In genomic region chr17:62827549-62827948, GRCm38 (mm10) we compare ENCODE assay signal across 25 mouse cellular contexts.
"Had no signal": no experiment of that assay in that cellular context is flagged by ENCODE, and none has a peak within 500 bp of the region (broad histone marks: within the 10 kb centered on the region; RNA-seq: fewer than 3 reads in every experiment).

No protein-coding gene starts in this region.

- DNase-seq: gastrocnemius, adult 2 months; gastrocnemius, postnatal 10 days; gastrocnemius, postnatal 25 days; heart, adult 18-20 months; heart, postnatal 10 days; heart, postnatal 4 days; kidney, adult 18-20 months; kidney, adult 8-10 months; kidney, postnatal 14 days; kidney, postnatal 36 days; layer of hippocampus, adult 9-11 months; layer of hippocampus, postnatal 36 days; left cerebral cortex, postnatal 4 days had no signal

- H3K36me3 ChIP-seq: heart, embryonic 10.5 days; heart, embryonic 12.5 days; hindbrain, embryonic 10.5 days; hindbrain, embryonic 12.5 days; intestine, embryonic 15.5 days; limb, embryonic 13.5 days; limb, embryonic 15.5 days had no signal

- H3K27me3 ChIP-seq: heart, embryonic 12.5 days; hindbrain, embryonic 12.5 days; intestine, embryonic 15.5 days; limb, embryonic 13.5 days; limb, embryonic 15.5 days had no signal

- H3K9ac ChIP-seq: heart, embryonic 12.5 days; hindbrain, embryonic 12.5 days; hindbrain, embryonic 14.5 days; intestine, embryonic 15.5 days; limb, embryonic 13.5 days; limb, embryonic 15.5 days had no signal

- H3K4me1 ChIP-seq: intestine, embryonic 15.5 days; limb, embryonic 15.5 days had no signal

- H3K9me3 ChIP-seq: heart, embryonic 10.5 days; heart, embryonic 12.5 days; hindbrain, embryonic 10.5 days; hindbrain, embryonic 12.5 days; intestine, embryonic 15.5 days; limb, embryonic 13.5 days; limb, embryonic 15.5 days had no signal

- H3K4me2 ChIP-seq: heart, embryonic 12.5 days; hindbrain, embryonic 12.5 days; hindbrain, embryonic 14.5 days; intestine, embryonic 15.5 days; limb, embryonic 13.5 days; limb, embryonic 15.5 days had no signal

- H3K4me3 ChIP-seq: gastrocnemius, adult 2 months; heart, embryonic 10.5 days; heart, embryonic 12.5 days; hindbrain, embryonic 10.5 days; hindbrain, embryonic 12.5 days; intestine, embryonic 15.5 days; limb, embryonic 13.5 days; limb, embryonic 15.5 days had no signal

- H3K27ac ChIP-seq: gastrocnemius, adult 2 months; heart, embryonic 10.5 days; hindbrain, embryonic 10.5 days; hindbrain, embryonic 12.5 days; hindbrain, embryonic 14.5 days; intestine, embryonic 15.5 days; kidney, postnatal 0 days; limb, embryonic 13.5 days; limb, embryonic 15.5 days had no signal

- ATAC-seq: hindbrain, embryonic 16.5 days; inflammation-experienced regulatory T-cells, adult 6 months; intestine, embryonic 15.5 days; intestine, postnatal 0 days had no signal
